Comparison of ENCODE assay signal across 8 mouse cellular contexts in genomic region chr14:13961401-13962112, GRCm38 (mm10). TPM values are rescaled to one million over a fixed set of nuclear protein-coding genes. Genes with fewer than 3 reads are reported as not detected.
DNase-seq lines count a peak whose midpoint lies in the region; ATAC-seq and TF ChIP-seq lines count a peak whose summit lies in the region.

Atxn7 (plus strand) TSS chr14:13961440.
Thoc7 (minus strand) TSS chr14:13961852.

- H3K27ac ChIP-seq in forebrain, embryonic 10.5 days = peak within 1 kb of the TSS; percentile 100
- peak within 1 kb of the TSS; percentile 86 for H3K27ac ChIP-seq in heart, embryonic 15.5 days
- peak within 1 kb of the TSS; percentile 89 for H3K27ac ChIP-seq in neural tube, embryonic 14.5 days (ENCODE audit: low read depth, low read length)

- peak within 1 kb of the TSS; percentile 88 for H3K4me3 ChIP-seq in E14TG2a.4 (replicated peaks; ENCODE audit: low read length)
- H3K4me3 ChIP-seq in forebrain, embryonic 10.5 days = peak within 1 kb of the TSS; percentile 92
- peak within 1 kb of the TSS; percentile 97 for H3K4me3 ChIP-seq in heart, embryonic 15.5 days
- H3K4me3 ChIP-seq in neural tube, embryonic 14.5 days (ENCODE audit: low read depth, low read length) = peak within 1 kb of the TSS; percentile 96

- TF ChIP-seq POLR2A in brain, embryonic 14.5 days (IDR thresholded peaks at IDR 0.05; ENCODE audit: borderline replicate concordance, extremely low read depth, insufficient read depth, insufficient read length, poor library complexity, severe bottlenecking) = no peak

- peaks cover 43% of the 10 kb centered on the region for H3K9me3 ChIP-seq in E14TG2a.4 (ENCODE audit: low read length)
- H3K9me3 ChIP-seq in forebrain, embryonic 10.5 days = no peaks in the 10 kb centered on the region
- H3K9me3 ChIP-seq in heart, embryonic 15.5 days (replicated peaks) = no peaks in the 10 kb centered on the region
- H3K9me3 ChIP-seq in neural tube, embryonic 14.5 days (ENCODE audit: control insufficient read depth, low read length) = no peaks in the 10 kb centered on the region

- H3K9ac ChIP-seq in heart, embryonic 15.5 days = peak within 1 kb of the TSS; percentile 94
- peak within 1 kb of the TSS; percentile 98 for H3K9ac ChIP-seq in neural tube, embryonic 14.5 days (replicated peaks; ENCODE audit: low read depth, low read length)

- peak; percentile 52 for ATAC-seq in heart, embryonic 15.5 days (replicated peaks; ENCODE audit: insufficient number of reproducible peaks, insufficient read depth, low FRiP score, low read depth)
- ATAC-seq in neural tube, embryonic 14.5 days (ENCODE audit: low read depth) = peak; percentile 69

- TF ChIP-seq CTCF in E14TG2a.4 (conservative IDR thresholded peaks at IDR 0.05; ENCODE audit: low read length) = no peak
- TF ChIP-seq CTCF in brain, embryonic 14.5 days (IDR thresholded peaks at IDR 0.05; ENCODE audit: borderline replicate concordance, extremely low read depth, insufficient read depth, insufficient read length) = no peak

- WGBS in forebrain, embryonic 10.5 days = 3% methylated on average over 50 of the region's 56 CpGs
- 4% methylated on average over 40 of the region's 56 CpGs for WGBS in heart, embryonic 15.5 days
- WGBS in neural tube, embryonic 14.5 days = 3% methylated on average over 39 of the region's 56 CpGs

- peak; percentile 40 for DNase-seq in brain, embryonic 14.5 days (ENCODE audit: low read depth)
- peak; percentile 47 for DNase-seq in forebrain, embryonic 10.5 days (ENCODE audit: extremely low spot score, low spot score)
- peak; percentile 68 for DNase-seq in kidney, postnatal 14 days
- DNase-seq in lung, adult 18-20 months = peak; percentile 43
- peak; percentile 43 to 52 for DNase-seq in thymus, postnatal 10 days (ENCODE audit: low spot score in 2 of 2)

- H3K27me3 ChIP-seq in E14TG2a.4 (ENCODE audit: insufficient read depth, low read length) = no peaks in the 10 kb centered on the region
- no peaks in the 10 kb centered on the region for H3K27me3 ChIP-seq in forebrain, embryonic 10.5 days (ENCODE audit: poor library complexity, severe bottlenecking)
- no peaks in the 10 kb centered on the region for H3K27me3 ChIP-seq in heart, embryonic 15.5 days
- H3K27me3 ChIP-seq in neural tube, embryonic 14.5 days (ENCODE audit: control insufficient read depth, insufficient read depth, low read length) = no peaks in the 10 kb centered on the region

- H3K36me3 ChIP-seq in E14TG2a.4 (ENCODE audit: insufficient read depth, low read length) = no peaks in the 10 kb centered on the region
- peaks cover 13% of the 10 kb centered on the region for H3K36me3 ChIP-seq in forebrain, embryonic 10.5 days (replicated peaks)
- H3K36me3 ChIP-seq in heart, embryonic 15.5 days = no peaks in the 10 kb centered on the region
- no peaks in the 10 kb centered on the region for H3K36me3 ChIP-seq in neural tube, embryonic 14.5 days (ENCODE audit: control insufficient read depth, insufficient read depth, low read length)

- H3K4me1 ChIP-seq in E14TG2a.4 (replicated peaks; ENCODE audit: low read depth, low read length) = peaks cover 27% of the 10 kb centered on the region
- peaks cover 30% of the 10 kb centered on the region for H3K4me1 ChIP-seq in forebrain, embryonic 10.5 days
- H3K4me1 ChIP-seq in heart, embryonic 15.5 days (replicated peaks) = peaks cover 16% of the 10 kb centered on the region
- H3K4me1 ChIP-seq in neural tube, embryonic 14.5 days (ENCODE audit: control insufficient read depth, insufficient read depth, low read length) = peaks cover 17% of the 10 kb centered on the region; the same call in 1 of the 2 replicates

- H3K4me2 ChIP-seq in heart, embryonic 15.5 days = peak within 1 kb of the TSS; percentile 78
- H3K4me2 ChIP-seq in neural tube, embryonic 14.5 days (ENCODE audit: low read depth, low read length) = peak within 1 kb of the TSS; percentile 68

RNA-seq across cellular contexts. Expression of gene Atxn7, which starts in this region (rescaled TPM):
- 19.5 and 22.1 TPM in 2 replicates for polyA plus RNA-seq in brain, embryonic 14.5 days (2012; rRNA removed)
- polyA plus RNA-seq in forebrain, embryonic 10.5 days (2016; fragmentation: Nextera tagmentation; extraction: Ambion mirVana) = 4.5 and 4.7 TPM in 2 replicates
- 3.0 and 3.4 TPM in 2 replicates for polyA plus RNA-seq in heart, embryonic 15.5 days (2015; fragmentation: Nextera tagmentation; extraction: Ambion mirVana)
- 6.0 and 6.1 TPM in 2 replicates for polyA plus RNA-seq in neural tube, embryonic 14.5 days (2014; fragmentation: Nextera tagmentation; extraction: Ambion mirVana)

RNA-seq across cellular contexts. Expression of gene Thoc7, which starts in this region (rescaled TPM):
- polyA plus RNA-seq in brain, embryonic 14.5 days (2012; rRNA removed) = 101 and 108 TPM in 2 replicates
- 235 and 250 TPM in 2 replicates for polyA plus RNA-seq in forebrain, embryonic 10.5 days (2016; fragmentation: Nextera tagmentation; extraction: Ambion mirVana)
- 143 and 177 TPM in 2 replicates for polyA plus RNA-seq in heart, embryonic 15.5 days (2015; fragmentation: Nextera tagmentation; extraction: Ambion mirVana)
- 207 and 228 TPM in 2 replicates for polyA plus RNA-seq in neural tube, embryonic 14.5 days (2014; fragmentation: Nextera tagmentation; extraction: Ambion mirVana)

Comparison
In these comparisons a context has a peak if more than half of its experiments do, and no peak if none do; other contexts are left out.
1. Peak in every context shown above with its lines: DNase-seq, ATAC-seq, H3K4me3 ChIP-seq and H3K27ac ChIP-seq.